Mouse (Mus musculus): ENCODE measurements around the gene Tut1.

DNA sequence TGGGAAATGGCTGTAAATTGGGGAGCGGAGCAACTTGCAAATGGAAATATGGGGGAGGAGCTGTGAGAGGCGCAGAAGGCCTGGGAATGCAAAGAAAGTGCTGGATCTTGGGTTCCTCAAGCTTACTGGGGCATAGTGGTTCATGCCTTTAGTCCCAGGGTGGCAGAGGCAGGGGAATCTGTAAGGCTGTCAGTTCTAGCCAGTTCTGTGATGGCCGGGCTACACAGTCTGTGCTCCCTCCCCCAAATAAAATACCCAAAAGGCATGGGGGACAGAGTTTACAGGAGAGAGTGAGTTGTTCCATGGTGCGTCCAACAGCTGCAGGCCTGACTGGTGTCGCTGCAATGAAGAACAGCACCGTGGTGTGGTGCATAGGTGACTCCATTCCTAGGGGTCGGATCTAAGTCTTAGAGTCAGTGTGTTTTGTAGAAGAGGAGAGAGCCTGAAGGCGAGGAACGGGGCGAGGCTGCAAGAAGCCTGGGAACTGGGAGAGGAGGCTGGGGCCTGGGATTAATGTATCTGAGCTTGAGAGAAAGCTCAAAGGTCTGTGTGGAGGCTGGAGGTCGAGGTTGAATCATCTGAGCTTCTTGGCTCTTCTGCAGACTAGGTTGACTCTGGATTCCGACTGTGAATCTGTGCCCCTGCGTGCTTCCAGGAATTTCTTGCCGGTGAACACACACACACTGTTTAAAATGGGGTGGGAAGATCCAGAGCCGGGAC is 34.9 kb downstream of the Tut1 start:
- TF ChIP-seq EP300 (IDR thresholded peaks at IDR 0.05; ENCODE audit: low read depth in 1 of 2, low read length in 2 of 2) (no peak), MAFK (IDR thresholded peaks at IDR 0.05; ENCODE audit: borderline replicate concordance, low read depth, low read length) (no peak), CTCF (IDR thresholded peaks at IDR 0.05 in 2 of 3, conservative IDR thresholded peaks at IDR 0.05 in 1 of 3; ENCODE audit: control insufficient read depth in 1 of 3, insufficient read depth in 1 of 3, low read depth in 2 of 3, low read length in 3 of 3, poor library complexity in 1 of 3, severe bottlenecking in 1 of 3) (no peak), MAX (IDR thresholded peaks at IDR 0.05; ENCODE audit: low read length) (no peak), CHD2 (IDR thresholded peaks at IDR 0.05; ENCODE audit: low read length) (no peak), HCFC1 (IDR thresholded peaks at IDR 0.05; ENCODE audit: low read depth, low read length) (no peak), USF1 (IDR thresholded peaks at IDR 0.05; ENCODE audit: low read depth, low read length) (no peak), POLR2A (IDR thresholded peaks at IDR 0.05; ENCODE audit: control insufficient read depth in 1 of 2, insufficient read depth in 1 of 2, low read depth in 1 of 2, low read length in 2 of 2, poor library complexity in 1 of 2) (no peak), MYC (IDR thresholded peaks at IDR 0.05; ENCODE audit: low read depth, low read length) (no peak), ZC3H11A (IDR thresholded peaks at IDR 0.05; ENCODE audit: low read depth, low read length) (no peak), NELFE (IDR thresholded peaks at IDR 0.05; ENCODE audit: low read depth, low read length) (no peak), TAL1 (IDR thresholded peaks at IDR 0.05; ENCODE audit: low read length) (no peak), CHD1 (IDR thresholded peaks at IDR 0.05; ENCODE audit: low read depth, low read length) (no peak)

All from MEL (cell line).